Mouse (Mus musculus): ENCODE results near the gene Nek8.

DNA sequence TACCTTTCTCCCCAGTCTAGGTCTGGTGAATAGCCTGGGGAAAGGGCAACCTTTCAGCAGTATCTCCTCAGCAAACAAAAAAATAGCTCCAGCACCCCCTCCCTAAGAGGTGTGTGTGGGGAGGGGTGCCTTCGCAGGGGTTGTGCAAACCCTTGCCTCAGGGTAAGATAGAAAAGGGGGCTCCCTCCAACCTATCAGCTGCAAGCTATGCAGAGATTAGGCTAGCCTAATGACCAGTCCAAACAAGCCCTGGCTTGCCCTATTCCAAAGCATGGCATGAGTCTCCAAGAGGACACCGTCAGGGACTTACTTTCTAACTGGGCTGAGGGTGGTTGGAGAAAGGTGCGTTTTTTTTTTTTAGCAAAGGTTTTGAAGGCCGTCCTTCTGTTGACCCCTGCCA lies 10.3 kb downstream of the Nek8 start:
- TF ChIP-seq EP300 (IDR thresholded peaks at IDR 0.05; ENCODE audit: low read depth) (no peak), CTCF (IDR thresholded peaks at IDR 0.05; ENCODE audit: low read depth) (no peak)
